Mouse (Mus musculus) kidney, postnatal 0 days (tissue): ENCODE measurements around the gene Ahsa1. TPM values are rescaled to one million over a fixed set of nuclear protein-coding genes. Genes with fewer than 3 reads are reported as not detected.
"Not testable (repeated sequence)": the region's sequence is repeated elsewhere in the genome, so short reads cannot be mapped to it uniquely, and the experiment has no call there.

ENCODE experiments used
- ATAC-seq: fragments of 200-750 bp; cut with Nextera tagmentation; replicated peaks from 2 replicates; pipeline ENCODE4 v1.8.0; 2017; ENCODE audit warnings: low read depth, moderate number of reproducible peaks, moderate TSS enrichment, moderate library complexity; ENCODE audit not compliant: low FRiP score
- DNase-seq: peaks from one replicate; pipeline ENCODE4 v3.0.0-alpha.2; 2016; ENCODE audit warnings: low spot score
- H3K27ac ChIP-seq: fragments of 300-500 bp; sonication (generic); 2 replicates; pipeline ENCODE4 v1.5.1; 2014; ENCODE audit warnings: mild to moderate bottlenecking
- H3K27me3 ChIP-seq: fragments of 300-500 bp; sonication (generic); 2 replicates; pipeline ENCODE4 v1.6.1; 2014; ENCODE audit warnings: low read length, mixed read lengths; ENCODE audit not compliant: insufficient read depth
- H3K36me3 ChIP-seq: fragments of 300-500 bp; sonication (generic); 2 replicates; pipeline ENCODE4 v1.6.1; 2014; ENCODE audit warnings: low read length, mixed read lengths; ENCODE audit not compliant: insufficient read depth
- H3K4me1 ChIP-seq: fragments of 300-500 bp; sonication (generic); replicated peaks from 2 replicates; pipeline ENCODE4 v1.6.1; 2014; ENCODE audit warnings: antibody characterized with exemption, low read length, mixed read lengths; ENCODE audit not compliant: insufficient read depth
- H3K4me2 ChIP-seq: fragments of 300-500 bp; sonication (generic); 2 replicates; pipeline ENCODE4 v1.6.1; 2014; ENCODE audit warnings: mild to moderate bottlenecking, low read length, moderate library complexity, mixed read lengths
- H3K4me3 ChIP-seq: fragments of 300-500 bp; sonication (generic); replicated peaks from 2 replicates; pipeline ENCODE4 v1.5.1; 2014; ENCODE audit warnings: low read depth, low read length
- H3K9ac ChIP-seq: fragments of 300-500 bp; sonication (generic); 2 replicates; pipeline ENCODE4 v1.6.1; 2014; ENCODE audit warnings: low read depth, low read length
- H3K9me3 ChIP-seq: fragments of 300-500 bp; sonication (generic); replicated peaks from 2 replicates; pipeline ENCODE4 v1.6.1; 2016; ENCODE audit warnings: low read length, inconsistent platforms, mixed read lengths
- CTCF ChIP-seq: IDR thresholded peaks from 2 replicates; pipeline ENCODE4 v1.5.1; 2016; ENCODE audit warnings: antibody characterized with exemption, low read depth, mild to moderate bottlenecking, moderate library complexity
- WGBS: fragments of 180-500 bp; shearing (Covaris S2); extraction: QIAGEN DNeasy Blood & Tissue Kit; methylation state at CpG from one replicate; pipeline ENCODE4 v1.1.7; 2014; 5-methylcytosine and 5-hydroxymethylcytosine counted together
- microRNA-seq: library from miRNA; unstranded; fragments of <30 nt; microRNA quantifications from one replicate; pipeline ENCODE4, GENCODE M21; 2016
- polyA plus RNA-seq: library from polyadenylated mRNA; unstranded; fragments of >200 nt; fragmentation: Nextera tagmentation; extraction: Ambion mirVana; gene quantifications from 2 replicates; pipeline ENCODE4 v1.2.1, GENCODE M21; 2015

Ahsa1 gene
- polyA plus RNA-seq, 1 experiment from 2014 or later, result 149 TPM

- H3K4me1 ChIP-seq, result no peaks in the 10 kb centered on the region
- no peak for TF ChIP-seq CTCF
- DNase-seq, result no peak
- H3K9ac ChIP-seq, result peak overlapping the region; percentile 68
- under 1% methylated on average over 9 of the region's 9 CpGs for WGBS
- no peaks in the 10 kb centered on the region for H3K9me3 ChIP-seq
- no peak overlapping the region for H3K27ac ChIP-seq
- ATAC-seq, result no peak
- peak overlapping the region; percentile 75 for H3K4me3 ChIP-seq
- H3K27me3 ChIP-seq, result 0 out of 2 replicates have a peak, but pooled peaks cover 4% of the 10 kb centered on the region
- H3K36me3 ChIP-seq, result no peaks in the 10 kb centered on the region
- peak overlapping the region; percentile 99 for H3K4me2 ChIP-seq
Observed at GRCm38 (mm10) chr12:87300441-87300690, 34.1 kb downstream of the Ahsa1 start.

- Histone ChIP-seq H3K9ac (no peak overlapping the region), H3K9me3 (no peaks in the 10 kb centered on the region), H3K4me2 (no peak overlapping the region), H3K4me1 (no peaks in the 10 kb centered on the region), H3K36me3 (no peaks in the 10 kb centered on the region), H3K27me3 (0 out of 2 replicates have a peak, but pooled peaks cover 4% of the 10 kb centered on the region), H3K27ac (no peak overlapping the region), H3K4me3 (no peak overlapping the region)
- TF ChIP-seq CTCF, result no peak
- 59% methylated on average over 4 of the region's 4 CpGs for WGBS
- DNase-seq (no peak), ATAC-seq (no peak)
Observed at GRCm38 (mm10) chr12:87301189-87301588, 34.9 kb downstream of the Ahsa1 start.

GRCm38 (mm10) chr12:87305767-87306583 lies 39.7 kb downstream of the Ahsa1 start:
- TF ChIP-seq CTCF, result no peak
- Histone ChIP-seq H3K4me2 (no peak overlapping the region), H3K9me3 (no peaks in the 10 kb centered on the region), H3K36me3 (peaks cover 11% of the 10 kb centered on the region; the same call in 1 of the 2 replicates), H3K27me3 (no peaks in the 10 kb centered on the region), H3K27ac (no peak overlapping the region), H3K4me1 (no peaks in the 10 kb centered on the region), H3K4me3 (no peak overlapping the region), H3K9ac (no peak overlapping the region)
- 43% methylated on average over 13 of the region's 13 CpGs for WGBS
- no peak for ATAC-seq
- no peak for DNase-seq

GRCm38 (mm10) chr12:87306584-87306844 lies 40.2 kb downstream of the Ahsa1 start:
- not testable (repeated sequence) for H3K27me3 ChIP-seq, ATAC-seq, H3K9ac ChIP-seq, H3K9me3 ChIP-seq, H3K4me2 ChIP-seq, H3K4me1 ChIP-seq, H3K27ac ChIP-seq, DNase-seq, H3K4me3 ChIP-seq
- WGBS, result 84% methylated on average over 4 of the region's 4 CpGs
- peaks cover 11% of the 10 kb centered on the region; the same call in 1 of the 2 replicates for H3K36me3 ChIP-seq

GRCm38 (mm10) chr12:87313098-87313497 lies 46.8 kb downstream of the Ahsa1 start:
- no peak overlapping the region for H3K4me2 ChIP-seq
- no peaks in the 10 kb centered on the region for H3K9me3 ChIP-seq
- ATAC-seq (no peak), DNase-seq (no peak)
- WGBS, result 71% methylated on average over 2 of the region's 2 CpGs
- H3K27me3 ChIP-seq, result no peaks in the 10 kb centered on the region
- no peak overlapping the region for H3K9ac ChIP-seq
- no peak overlapping the region for H3K4me3 ChIP-seq
- H3K27ac ChIP-seq, result no peak overlapping the region
- peaks cover 25% of the 10 kb centered on the region for H3K36me3 ChIP-seq
- no peak for TF ChIP-seq CTCF
- H3K4me1 ChIP-seq, result no peaks in the 10 kb centered on the region

- no peaks in the 10 kb centered on the region for H3K27me3 ChIP-seq
- no peak overlapping the region for H3K4me3 ChIP-seq
- DNase-seq (no peak), ATAC-seq (no peak)
- H3K4me2 ChIP-seq, result no peak overlapping the region
- TF ChIP-seq CTCF, result no peak
- no peak overlapping the region for H3K27ac ChIP-seq
- H3K9ac ChIP-seq, result no peak overlapping the region
- H3K4me1 ChIP-seq, result no peaks in the 10 kb centered on the region
- no peaks in the 10 kb centered on the region for H3K9me3 ChIP-seq
- 85% methylated on average over 1 of the region's 1 CpGs for WGBS
- 0 out of 2 replicates have a peak, but pooled peaks cover 8% of the 10 kb centered on the region for H3K36me3 ChIP-seq
Observed at GRCm38 (mm10) chr12:87317951-87318350, 51.7 kb downstream of the Ahsa1 start.

GRCm38 (mm10) chr12:87319229-87319628 lies 53.0 kb downstream of the Ahsa1 start:
- no peak for DNase-seq
- H3K27me3 ChIP-seq, result no peaks in the 10 kb centered on the region
- peaks cover 8% of the 10 kb centered on the region; the same call in 1 of the 2 replicates for H3K36me3 ChIP-seq
- whole genome bisulfite sequencing, result 87% methylated on average over 3 of the region's 3 CpGs
- H3K9me3 ChIP-seq, result no peaks in the 10 kb centered on the region
- no peak for ATAC-seq
- H3K4me2 ChIP-seq, result no peak overlapping the region
- no peak overlapping the region for H3K4me3 ChIP-seq
- no peak for TF ChIP-seq CTCF
- no peak overlapping the region for H3K9ac ChIP-seq
- no peaks in the 10 kb centered on the region for H3K4me1 ChIP-seq
- no peak overlapping the region for H3K27ac ChIP-seq

Small RNAs within 50 kb of the gene (microRNA-seq; reads per million reads assigned to microRNA genes)
- not detected for gene Gm47293

Other genes starting within 250 kb of the Ahsa1 start
- 0.08 and 0.11 TPM in 2 replicates for gene Tmem63c, start 245.1 kb upstream of the Ahsa1 start, polyA plus RNA-seq
- gene Ngb, start 163.9 kb upstream of the Ahsa1 start, polyA plus RNA-seq, result 0.24 and 0.33 TPM in 2 replicates
- gene Gstz1, start 119.3 kb upstream of the Ahsa1 start, polyA plus RNA-seq, result 89.7 and 91.3 TPM in 2 replicates
- gene Pomt2, start 118.5 kb upstream of the Ahsa1 start, polyA plus RNA-seq, result 14.6 TPM in 2 replicates
- 1.3 and 1.4 TPM in 2 replicates for gene Samd15, start 66.8 kb upstream of the Ahsa1 start, polyA plus RNA-seq
- 1.7 and 1.8 TPM in 2 replicates for gene Tmed8, start 66.0 kb upstream of the Ahsa1 start, polyA plus RNA-seq
- gene Noxred1, start 27.7 kb upstream of the Ahsa1 start, polyA plus RNA-seq, result 0.17 TPM in 1 of 2 replicates, not detected in the other
- 38.1 and 44.1 TPM in 2 replicates for gene Vipas39, start 223 bp upstream of the Ahsa1 start, polyA plus RNA-seq
- gene Ism2, start 33.2 kb downstream of the Ahsa1 start, polyA plus RNA-seq, result 0.39 and 0.46 TPM in 2 replicates
- gene Sptlc2, start 121.9 kb downstream of the Ahsa1 start, polyA plus RNA-seq, result 131 and 134 TPM in 2 replicates
- 289 and 348 TPM in 2 replicates for gene Slirp, start 177.4 kb downstream of the Ahsa1 start, polyA plus RNA-seq
- gene Alkbh1, start 177.5 kb downstream of the Ahsa1 start, polyA plus RNA-seq, result 24.1 and 27.7 TPM in 2 replicates
- gene Snw1, start 205.8 kb downstream of the Ahsa1 start, polyA plus RNA-seq, result 130 and 132 TPM in 2 replicates
- gene Gm5788, start 228.2 kb downstream of the Ahsa1 start, polyA plus RNA-seq, result not detected in 2 replicates
- gene Gm8300, start 247.8 kb downstream of the Ahsa1 start, polyA plus RNA-seq, result not detected in 2 replicates